Mouse (Mus musculus): ENCODE data around the gene Gng10.

The Gng10 gene

DNA sequence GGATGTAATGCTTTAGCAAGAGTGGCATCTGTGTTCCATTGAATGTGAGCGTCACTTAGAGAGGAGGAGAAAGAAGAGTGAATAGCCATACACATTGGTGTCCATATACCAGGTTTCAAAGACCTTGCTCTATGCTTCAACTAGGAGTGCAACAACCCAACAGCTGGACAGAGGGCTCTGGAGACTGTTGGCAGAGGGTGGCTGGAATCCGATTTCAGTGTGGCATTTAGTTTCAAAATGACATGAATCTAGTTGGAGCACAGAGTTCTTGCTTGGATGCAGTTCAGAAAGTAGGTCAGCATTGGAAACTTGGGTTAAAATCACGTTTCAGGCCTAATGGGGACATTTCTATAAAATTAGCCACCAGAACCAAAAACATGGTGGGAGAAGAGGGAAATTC, 19.7 kb upstream of the Gng10 start:
- DNase-seq (ENCODE audit: low read depth, low spot score): no peak

DNA sequence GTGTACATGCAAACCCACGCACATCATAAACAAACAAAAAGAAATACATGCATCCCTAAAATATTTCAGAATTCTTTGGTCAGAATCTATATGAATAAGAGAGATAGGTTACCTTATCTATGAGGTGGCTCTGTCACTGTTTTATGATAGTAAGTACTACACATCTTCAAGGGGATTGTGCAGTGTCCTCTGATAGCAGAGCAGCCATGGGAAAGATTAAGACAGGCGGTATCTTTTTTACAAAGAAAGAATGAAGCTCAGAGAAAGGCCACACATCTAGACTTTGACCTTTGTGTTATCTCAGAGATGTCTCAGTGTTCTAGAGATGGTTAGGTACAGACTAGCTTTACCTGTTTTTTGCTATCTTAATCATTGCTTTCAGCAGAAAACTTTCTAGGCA, 18.0 kb upstream of the Gng10 start:
- no peak for DNase-seq (ENCODE audit: low read depth, low spot score)

DNA sequence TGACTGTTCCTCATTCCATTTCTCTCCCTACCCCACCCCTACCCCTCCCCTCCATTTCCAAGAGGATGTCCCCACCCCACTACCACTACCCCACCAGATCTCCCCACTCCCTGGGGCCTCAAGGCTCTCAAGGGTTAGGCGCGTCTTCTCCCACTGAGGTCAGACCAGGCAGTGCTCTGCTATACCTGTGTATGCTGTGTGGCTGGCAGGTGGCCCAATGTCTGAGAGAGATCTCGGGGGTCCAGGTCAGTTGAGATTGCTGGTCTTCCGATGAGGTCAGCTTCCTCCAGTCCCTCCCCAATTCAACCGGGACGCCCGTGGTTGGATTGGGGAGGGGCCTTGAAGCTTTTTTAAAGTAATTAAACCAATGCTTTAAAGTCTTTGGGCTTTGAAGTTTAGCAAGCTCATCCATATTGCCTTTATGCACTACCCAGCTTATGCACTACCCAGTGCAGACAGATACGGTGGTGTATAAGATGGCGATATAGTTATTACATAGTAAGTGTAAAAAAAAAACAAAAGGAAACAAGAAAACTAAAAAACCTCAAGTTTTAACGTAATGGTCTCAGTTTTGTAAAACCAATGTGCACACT, 467 bp upstream of the Gng10 start:
- DNase-seq (ENCODE audit: low read depth, low spot score): no peak

DNA sequence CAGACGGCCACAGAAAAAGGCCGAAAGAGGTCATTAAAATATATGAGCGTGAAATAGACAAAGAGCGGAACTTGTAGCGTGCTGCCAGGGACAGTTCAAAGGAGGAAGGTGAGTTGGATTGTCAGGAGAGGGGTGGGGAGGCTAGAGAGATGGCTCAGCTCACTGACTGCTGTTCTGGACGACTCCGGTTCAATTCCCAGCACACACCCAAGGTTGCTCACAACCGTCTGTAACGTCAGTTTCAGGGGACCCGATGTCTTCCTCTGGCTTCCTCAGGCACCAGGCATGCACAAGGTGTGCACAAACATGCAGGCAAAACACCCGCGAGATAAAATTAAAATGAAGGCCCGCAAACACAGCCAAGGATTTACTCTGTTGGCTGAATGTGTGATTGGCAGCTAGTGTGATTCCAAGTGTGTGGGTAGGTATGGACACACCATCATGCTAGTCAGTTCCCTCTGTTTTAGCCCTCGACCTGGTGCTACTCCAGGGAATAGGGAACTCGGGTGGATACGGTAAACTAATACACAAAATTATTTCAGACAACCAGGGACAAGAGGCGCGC, 980 bp downstream of the Gng10 start:
- no peak for DNase-seq (ENCODE audit: low read depth, low spot score)

DNA sequence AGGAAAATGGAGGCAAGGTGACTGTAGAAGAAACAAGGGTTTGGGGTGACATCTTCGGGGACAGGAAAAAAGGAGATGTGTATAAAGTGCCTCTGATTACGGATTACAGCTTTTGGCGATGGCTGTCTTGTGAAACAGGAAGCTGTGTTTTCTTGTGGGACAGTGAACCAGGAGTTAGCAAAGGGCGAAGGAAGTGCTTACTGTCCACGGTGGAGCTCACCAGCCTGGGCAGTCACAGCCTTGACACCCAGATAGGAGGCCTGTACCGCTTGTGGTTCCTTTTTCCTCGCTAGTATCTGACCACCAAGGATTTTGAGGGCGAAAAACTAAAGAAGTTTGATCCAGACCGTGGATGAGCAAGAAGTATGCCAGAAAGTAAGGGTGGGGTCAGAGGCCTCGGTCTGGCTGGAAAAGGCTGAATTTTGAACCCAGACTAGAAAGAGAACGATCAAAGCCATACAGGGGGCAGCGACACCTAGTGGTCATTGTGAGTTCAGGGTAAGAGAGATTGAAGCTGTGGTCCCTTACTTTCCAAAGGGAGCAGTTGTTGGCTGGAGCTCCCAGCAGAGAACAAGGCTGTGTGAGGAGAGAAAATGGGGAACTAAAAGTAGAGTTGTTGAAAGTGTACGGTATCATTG, 1.7 kb downstream of the Gng10 start:
- peak; percentile 57 for DNase-seq (ENCODE audit: low read depth, low spot score)

DNA sequence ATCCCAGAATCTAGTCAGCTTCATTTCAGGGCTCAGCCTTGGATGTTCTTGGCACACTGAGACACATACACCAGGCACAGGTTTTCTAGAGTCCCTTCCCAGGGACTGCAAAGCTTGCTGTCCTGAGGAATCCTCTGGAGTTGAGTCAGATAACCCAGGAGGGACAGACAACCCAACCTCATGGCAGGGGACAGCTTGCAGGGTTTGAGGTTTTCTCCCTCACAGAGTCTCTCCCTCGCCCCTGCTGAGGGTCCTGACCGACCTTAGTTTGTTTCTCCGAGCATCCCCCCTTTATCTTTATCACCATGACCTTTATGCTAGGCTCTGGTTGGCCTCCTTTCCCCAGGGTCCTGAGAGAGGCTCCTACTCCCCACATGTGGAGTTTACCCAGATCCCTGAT, 2.6 kb downstream of the Gng10 start:
- DNase-seq (ENCODE audit: low read depth, low spot score): no peak

DNA sequence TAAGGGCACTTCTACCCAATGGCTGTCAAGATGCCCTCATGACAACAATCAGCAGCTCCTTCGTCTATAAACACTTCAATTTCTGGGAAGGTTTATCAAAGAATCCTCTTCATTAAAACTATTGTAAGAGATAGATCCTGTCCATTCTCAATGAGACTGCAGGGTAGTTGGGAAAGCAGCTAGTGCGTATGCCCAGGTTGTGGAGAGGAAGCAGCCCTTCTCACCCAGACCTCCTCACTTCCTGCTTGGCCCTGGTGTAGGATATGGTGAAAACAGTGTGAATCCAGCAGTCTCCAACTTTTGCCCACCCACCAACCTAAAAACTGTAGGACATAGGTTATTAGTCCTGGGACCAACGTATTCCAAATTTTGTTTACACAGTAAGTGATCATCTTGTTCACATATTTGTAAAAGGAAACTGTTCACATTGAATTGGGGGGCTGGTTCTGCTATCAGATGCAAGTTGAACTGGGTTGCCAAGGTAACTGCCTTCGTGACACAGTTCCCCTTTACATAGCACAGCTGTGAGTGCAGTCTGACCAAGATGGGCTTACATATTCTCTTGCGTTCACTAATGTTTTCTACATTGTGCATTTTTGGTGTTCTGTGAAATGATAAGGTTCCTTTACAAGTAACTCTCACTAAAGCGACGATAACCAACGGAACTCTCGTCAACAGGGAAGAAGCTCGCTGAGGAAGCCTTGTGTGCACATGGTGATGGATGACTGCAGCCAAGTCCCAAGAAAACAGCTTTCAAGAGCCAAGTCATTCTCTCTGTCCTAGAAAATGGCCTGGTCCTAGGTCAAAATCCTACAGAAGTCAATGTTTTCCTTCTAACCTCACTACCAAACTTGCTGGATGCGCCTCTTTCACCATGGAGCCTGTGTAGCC, 5.8 kb downstream of the Gng10 start:
- DNase-seq (ENCODE audit: low read depth, low spot score): no peak

DNA sequence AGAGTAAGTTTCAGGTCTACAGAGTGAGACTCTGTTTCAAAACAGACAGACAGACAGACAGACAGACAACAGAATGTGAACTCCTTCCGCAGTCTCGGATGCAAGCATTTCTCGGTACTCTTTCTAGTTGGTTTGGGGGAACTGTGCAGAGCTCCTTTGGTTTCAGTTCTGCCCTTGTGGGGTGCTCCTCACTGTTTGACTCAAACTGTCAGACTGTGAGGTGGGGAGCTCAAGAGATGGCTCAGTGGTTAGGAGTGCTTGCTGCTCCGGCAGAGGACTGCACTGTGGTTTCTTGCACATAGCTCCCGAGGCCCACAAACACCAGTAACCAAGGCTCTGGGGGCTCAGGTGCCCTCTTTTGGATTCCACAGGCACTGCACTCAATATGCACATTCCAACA, 8.2 kb downstream of the Gng10 start:
- DNase-seq (ENCODE audit: low read depth, low spot score): no peak

DNA sequence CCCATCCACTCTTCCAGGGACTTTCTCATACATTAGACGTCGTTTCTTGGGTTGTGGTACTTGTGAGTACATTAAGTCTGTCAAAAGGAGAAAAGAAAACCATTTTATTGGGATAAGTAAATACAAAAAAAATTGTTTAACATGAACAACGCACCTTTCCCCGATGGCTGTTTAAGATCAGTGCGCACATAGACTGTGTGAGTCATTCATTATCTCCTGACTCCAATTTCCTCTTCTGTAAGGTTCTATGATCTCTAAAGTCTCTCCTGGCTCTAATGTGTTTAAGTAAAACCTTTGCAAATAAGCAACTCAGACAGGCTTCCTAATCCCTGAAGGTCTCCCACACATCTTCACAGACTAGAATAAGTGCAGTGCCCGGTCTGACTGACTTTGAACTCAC, 9.0 kb downstream of the Gng10 start:
- no peak for DNase-seq (ENCODE audit: low read depth, low spot score)

DNA sequence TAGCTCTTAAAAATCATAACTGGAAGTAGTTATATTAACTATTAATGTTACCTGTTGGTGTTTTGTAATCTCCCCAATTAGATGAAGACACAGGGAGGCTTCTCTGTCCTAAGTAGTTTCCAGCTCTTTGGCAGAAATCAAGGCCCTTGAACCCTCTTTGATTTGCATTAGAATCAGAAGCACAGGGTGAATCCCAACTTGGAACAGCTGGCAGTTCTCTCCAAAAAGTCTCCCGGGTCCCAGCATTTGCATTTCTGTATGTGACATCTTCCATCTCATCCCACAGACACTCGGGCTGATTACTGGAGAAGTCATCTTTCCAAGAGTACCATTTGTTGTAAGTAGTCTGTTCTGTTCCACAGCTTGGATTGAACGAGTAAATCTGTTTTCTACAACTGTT, 12.3 kb downstream of the Gng10 start:
- no peak for DNase-seq (ENCODE audit: low read depth, low spot score)

DNA sequence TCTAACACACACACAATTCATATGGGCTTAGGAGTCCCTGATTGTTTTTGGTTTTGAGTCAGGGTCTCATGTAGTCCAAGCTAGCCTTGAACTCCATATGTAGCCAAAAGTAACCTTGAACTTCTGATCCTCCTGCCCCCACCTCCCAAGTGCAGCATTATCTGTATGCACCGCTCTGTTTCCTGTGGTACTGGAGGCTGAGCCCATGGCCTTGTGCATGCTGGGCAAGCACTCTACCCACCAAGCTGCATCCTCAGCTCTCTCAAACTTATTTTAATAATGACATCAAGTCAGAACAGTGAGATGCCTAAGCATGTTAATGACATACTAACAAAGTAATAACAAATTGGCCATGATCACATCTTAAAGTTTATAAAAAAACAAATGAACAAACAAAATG, 16.2 kb downstream of the Gng10 start:
- no peak for DNase-seq (ENCODE audit: low read depth, low spot score)

DNA sequence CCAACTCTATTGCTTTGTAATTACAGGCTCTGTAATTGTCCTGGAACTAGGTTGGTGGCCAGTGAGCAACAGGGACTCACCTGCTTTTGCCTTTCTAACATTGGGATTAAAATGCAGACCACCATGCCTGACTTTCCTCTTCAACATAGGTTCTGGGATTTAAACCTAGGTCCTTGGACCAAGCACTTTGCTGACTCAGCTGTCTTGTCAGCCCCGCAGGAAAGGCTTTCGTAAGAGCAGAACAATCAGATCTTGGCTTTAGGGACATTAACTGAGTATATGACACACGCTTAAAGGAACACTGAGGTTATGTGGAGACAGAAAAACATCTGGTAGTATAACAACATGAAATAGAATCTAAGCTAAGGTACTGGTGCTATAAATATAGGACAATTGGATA, 23.0 kb downstream of the Gng10 start:
- DNase-seq (ENCODE audit: low read depth, low spot score): no peak

DNA sequence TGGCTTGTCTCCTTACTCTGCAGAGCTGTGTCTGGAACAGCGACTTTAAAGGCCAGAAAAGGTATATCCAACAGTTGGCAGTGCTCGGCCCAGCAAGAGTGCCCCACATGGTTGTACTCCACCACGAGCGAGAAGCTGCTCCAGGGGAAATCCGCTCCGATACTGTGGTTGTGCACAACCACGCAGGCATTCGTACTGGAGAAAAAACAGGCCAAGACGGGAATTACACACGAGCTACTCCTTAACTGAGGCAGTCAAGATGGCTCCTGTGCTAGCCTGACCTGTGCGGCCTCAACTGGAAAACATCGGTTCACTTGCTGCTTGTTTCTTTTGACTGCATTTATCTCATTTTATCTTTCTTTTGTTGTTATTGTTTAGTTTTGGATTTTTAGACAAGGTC, 27.6 kb downstream of the Gng10 start:
- DNase-seq (ENCODE audit: low read depth, low spot score): no peak

DNA sequence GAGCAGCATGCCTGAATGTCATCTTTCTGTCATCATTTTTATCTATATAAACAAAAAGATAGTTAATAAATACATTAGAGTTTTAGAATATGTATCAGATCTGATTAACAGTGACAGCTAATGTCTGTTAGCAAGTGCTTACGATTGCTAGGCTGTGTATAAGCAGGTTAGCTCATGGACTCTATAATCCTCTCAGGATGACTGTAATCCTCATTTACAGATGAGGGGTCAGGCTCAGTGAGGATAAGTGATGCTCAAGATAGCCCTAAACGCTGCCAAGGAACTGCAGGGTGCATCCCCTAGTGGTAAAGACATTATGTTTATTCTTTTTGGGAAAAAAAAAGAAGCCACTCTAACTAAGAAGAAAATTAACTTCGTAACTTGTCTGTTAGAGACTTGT, 34.4 kb downstream of the Gng10 start:
- peak; percentile 78 for DNase-seq (ENCODE audit: low read depth, low spot score)

DNA sequence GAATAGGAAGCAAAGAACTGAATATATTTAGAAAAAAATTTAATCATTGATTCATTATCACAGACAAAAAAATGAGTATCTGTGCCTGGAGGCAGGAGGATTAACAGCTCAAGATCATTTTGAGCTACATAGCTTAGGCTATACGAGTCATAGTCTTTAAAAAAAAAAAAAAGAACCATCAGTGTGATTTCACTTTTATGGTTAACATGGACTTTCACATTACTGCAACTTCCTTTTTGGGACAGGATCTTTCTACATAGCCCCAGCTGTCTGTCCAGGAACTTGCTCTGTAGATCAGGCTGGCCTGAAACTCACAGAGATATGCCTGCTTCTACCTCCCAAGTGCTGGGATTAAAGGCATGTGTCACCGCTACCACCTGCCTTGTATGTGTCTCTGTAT, 48.5 kb downstream of the Gng10 start:
- no peak for DNase-seq (ENCODE audit: low read depth, low spot score)

DNA sequence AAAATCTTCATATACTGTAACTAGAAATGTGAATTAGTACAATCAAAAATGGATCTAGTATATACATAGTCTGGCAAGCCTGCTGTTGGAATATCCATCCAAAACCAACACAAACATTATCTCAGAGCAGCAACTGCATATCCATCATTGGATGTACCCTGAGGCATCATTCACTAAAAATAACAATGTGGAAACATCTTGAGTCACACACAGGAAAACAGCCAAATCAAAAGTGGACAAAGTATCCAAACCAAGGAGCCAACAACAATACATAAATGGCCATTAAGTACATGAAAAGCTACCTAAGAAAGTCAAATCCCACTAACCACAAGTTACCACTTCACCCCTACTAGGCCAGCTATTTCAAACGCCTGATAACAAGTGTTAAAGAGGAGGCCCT, 54.5 kb downstream of the Gng10 start:
- DNase-seq (ENCODE audit: low read depth, low spot score): no peak
